Mouse (Mus musculus): ENCODE data around the gene Ybx2. TPM values are rescaled to one million over a fixed set of nuclear protein-coding genes. Genes with fewer than 3 reads are reported as not detected.
"Not testable (repeated sequence)": the region's sequence is repeated elsewhere in the genome, so short reads cannot be mapped to it uniquely, and the experiment has no call there.

Gene Ybx2
- total RNA-seq, 1 experiment from 2014 or later: 0.60 TPM

GRCm38 (mm10) chr11:69927501-69927900 is 8.1 kb upstream of the Ybx2 start:
- ATAC-seq (replicated peaks in 1 of 2; ENCODE audit: insufficient read depth in 1 of 2, low FRiP score in 2 of 2, low TSS enrichment in 1 of 2, low read depth in 1 of 2, poor library complexity in 2 of 2, severe bottlenecking in 2 of 2): no peak

DNA sequence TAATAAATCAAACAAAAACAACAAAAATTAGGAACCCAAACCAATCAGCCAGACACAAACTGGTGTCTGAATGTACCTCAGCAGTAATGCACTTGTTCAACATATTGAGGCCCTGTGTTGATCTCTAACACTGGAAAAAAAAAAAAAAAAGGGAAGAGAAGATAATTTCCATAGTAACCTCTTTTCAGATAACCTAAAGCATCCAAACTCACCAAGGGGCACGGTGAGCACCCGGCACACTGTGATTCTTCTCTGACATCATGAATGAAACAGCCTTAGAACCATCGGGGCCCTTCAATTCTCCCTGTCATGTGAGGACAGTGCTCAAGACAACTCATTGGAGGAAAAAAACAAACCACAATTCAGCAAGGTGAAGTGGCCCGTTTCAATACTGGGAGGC is 5.9 kb upstream of the Ybx2 start:
- ATAC-seq (replicated peaks in 1 of 2; ENCODE audit: insufficient read depth in 1 of 2, low FRiP score in 2 of 2, low TSS enrichment in 1 of 2, low read depth in 1 of 2, poor library complexity in 2 of 2, severe bottlenecking in 2 of 2): no peak

DNA sequence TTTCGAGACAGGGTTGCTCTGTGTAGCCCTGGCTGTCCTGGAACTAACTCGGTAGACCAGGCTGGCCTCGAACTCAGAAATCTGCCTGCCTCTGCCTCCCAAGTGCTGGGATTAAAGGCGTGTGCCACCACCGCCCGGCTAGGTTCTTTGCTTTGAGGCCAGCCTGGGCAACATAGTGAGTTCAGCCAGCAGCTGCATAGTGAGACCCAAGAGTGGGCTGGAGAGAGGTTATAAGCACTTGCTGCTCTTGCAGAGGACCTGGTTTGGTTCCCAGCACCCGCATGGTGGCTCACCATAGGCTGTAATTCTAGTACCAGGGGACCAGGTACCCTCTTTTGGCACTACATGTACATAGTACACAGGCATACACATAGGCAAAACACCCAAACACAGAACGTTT is 5.4 kb upstream of the Ybx2 start:
- ATAC-seq (replicated peaks in 1 of 2; ENCODE audit: insufficient read depth in 1 of 2, low FRiP score in 2 of 2, low TSS enrichment in 1 of 2, low read depth in 1 of 2, poor library complexity in 2 of 2, severe bottlenecking in 2 of 2): not testable (repeated sequence)

DNA sequence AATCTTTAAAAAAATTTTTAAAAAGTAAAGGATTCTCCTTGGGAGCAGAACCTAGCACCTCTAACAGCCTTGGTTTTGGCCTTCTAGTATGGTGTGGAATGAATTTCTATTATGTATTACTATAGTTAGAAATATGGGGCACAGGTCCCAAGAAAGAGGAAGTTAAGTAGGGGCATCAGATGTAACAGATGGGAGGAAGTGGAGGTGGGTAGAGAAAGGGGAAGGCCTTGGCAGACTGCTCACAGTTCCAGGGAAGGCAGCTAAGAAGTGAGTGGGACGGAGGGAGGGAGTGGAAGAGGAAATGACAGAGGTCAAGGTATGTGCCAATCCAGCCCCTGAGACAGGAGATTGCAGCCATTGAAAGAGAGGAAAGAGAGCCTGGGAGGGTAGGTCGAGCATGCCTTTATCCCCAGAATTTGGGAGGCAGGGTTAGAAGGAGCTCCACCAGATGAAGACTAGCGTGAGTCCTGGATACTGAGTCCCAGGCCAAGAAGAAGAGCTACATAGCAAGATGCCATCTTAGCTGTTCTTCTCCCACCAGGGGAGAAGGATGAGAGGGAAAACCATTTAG is 4.5 kb upstream of the Ybx2 start:
- peak; percentile 87 to 95 for ATAC-seq (replicated peaks in 1 of 2; ENCODE audit: insufficient read depth in 1 of 2, low FRiP score in 2 of 2, low TSS enrichment in 1 of 2, low read depth in 1 of 2, poor library complexity in 2 of 2, severe bottlenecking in 2 of 2)

GRCm38 (mm10) chr11:69931769-69932168 is 3.8 kb upstream of the Ybx2 start:
- ATAC-seq (replicated peaks in 1 of 2; ENCODE audit: insufficient read depth in 1 of 2, low FRiP score in 2 of 2, low TSS enrichment in 1 of 2, low read depth in 1 of 2, poor library complexity in 2 of 2, severe bottlenecking in 2 of 2): no peak

- no peak for ATAC-seq (replicated peaks in 1 of 2; ENCODE audit: insufficient read depth in 1 of 2, low FRiP score in 2 of 2, low TSS enrichment in 1 of 2, low read depth in 1 of 2, poor library complexity in 2 of 2, severe bottlenecking in 2 of 2)
Observed at GRCm38 (mm10) chr11:69932254-69932653, 3.3 kb upstream of the Ybx2 start.

DNA sequence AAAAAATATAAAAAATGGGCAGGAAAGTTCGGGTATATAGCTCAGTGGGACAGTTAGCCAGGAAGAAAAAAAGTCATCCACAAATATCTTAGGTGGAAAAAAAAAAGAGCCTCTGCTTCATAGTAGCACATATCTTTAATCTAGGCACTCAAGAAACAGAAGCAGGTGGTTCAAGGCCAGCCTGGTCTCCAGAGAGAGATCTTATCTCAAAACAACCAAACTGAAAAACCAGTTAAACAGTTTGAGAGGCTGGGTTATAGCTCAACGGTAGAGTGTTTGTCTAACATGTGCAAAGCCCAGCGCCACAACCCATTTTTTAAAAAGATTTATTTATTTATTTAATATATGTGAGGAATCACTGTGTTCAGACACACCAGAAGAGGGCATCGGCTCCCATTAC is 2.5 kb upstream of the Ybx2 start:
- ATAC-seq (replicated peaks in 1 of 2; ENCODE audit: insufficient read depth in 1 of 2, low FRiP score in 2 of 2, low TSS enrichment in 1 of 2, low read depth in 1 of 2, poor library complexity in 2 of 2, severe bottlenecking in 2 of 2): no peak

DNA sequence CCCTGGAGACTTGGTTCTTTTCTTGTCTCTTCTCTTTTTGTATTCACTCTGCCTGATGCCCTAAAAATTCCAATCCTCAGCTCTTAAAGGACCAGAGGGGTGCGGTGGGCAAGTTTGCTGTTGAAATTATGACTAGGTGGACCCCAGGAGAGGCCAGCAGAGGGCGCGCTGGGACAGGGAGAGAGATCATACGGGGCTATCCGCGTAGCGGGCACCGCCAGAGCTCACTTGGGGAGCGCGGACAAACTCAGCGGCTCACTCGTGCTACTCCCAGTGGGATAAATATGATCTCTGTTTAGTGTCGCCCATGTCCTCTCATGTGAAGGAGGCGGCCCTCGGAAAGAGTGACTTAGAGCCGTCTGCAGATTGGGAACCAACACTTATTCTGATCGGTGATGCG is 1.4 kb upstream of the Ybx2 start:
- peak; percentile 61 to 69 for ATAC-seq (replicated peaks in 1 of 2; ENCODE audit: insufficient read depth in 1 of 2, low FRiP score in 2 of 2, low TSS enrichment in 1 of 2, low read depth in 1 of 2, poor library complexity in 2 of 2, severe bottlenecking in 2 of 2)

DNA sequence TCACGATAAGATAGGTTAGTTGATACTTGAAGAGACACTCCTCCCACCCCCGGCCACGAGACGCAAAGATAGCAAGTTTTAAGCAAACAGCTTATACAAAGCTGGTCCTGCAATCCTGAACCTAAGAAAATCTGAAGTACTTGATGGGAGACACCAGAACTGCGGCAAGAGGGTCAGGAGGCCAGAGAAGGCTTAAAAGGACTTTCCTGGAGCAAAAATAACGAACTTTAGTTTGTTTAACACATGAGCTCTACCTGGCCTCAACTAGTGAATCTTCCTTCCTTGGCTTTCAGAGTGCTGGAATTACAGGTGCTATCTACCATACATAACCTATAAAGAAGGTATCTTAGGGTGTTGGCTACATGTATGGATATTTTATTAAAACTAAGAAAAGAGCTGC is 915 bp upstream of the Ybx2 start:
- no peak for ATAC-seq (replicated peaks in 1 of 2; ENCODE audit: insufficient read depth in 1 of 2, low FRiP score in 2 of 2, low TSS enrichment in 1 of 2, low read depth in 1 of 2, poor library complexity in 2 of 2, severe bottlenecking in 2 of 2)

DNA sequence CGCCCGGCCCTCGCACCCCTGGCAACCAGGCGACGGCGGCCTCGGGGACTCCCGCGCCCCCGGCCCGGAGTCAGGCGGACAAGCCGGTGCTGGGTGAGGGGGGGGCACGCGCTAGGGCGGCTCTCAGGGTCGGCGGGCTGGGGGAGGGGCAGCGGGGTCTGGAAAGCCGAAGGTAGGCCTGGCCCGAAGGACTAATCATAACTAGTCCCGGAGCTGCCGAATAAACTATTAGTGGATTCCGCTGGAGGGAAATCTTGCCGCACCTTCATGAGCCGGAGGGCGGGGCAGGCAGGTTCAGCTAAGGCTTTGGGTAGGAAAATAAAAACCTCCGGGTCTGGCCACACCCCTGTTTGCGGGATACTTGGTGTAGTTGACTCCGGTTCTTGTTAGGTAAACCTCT is 560 bp downstream of the Ybx2 start:
- ATAC-seq (replicated peaks in 1 of 2; ENCODE audit: insufficient read depth in 1 of 2, low FRiP score in 2 of 2, low TSS enrichment in 1 of 2, low read depth in 1 of 2, poor library complexity in 2 of 2, severe bottlenecking in 2 of 2): no peak

DNA sequence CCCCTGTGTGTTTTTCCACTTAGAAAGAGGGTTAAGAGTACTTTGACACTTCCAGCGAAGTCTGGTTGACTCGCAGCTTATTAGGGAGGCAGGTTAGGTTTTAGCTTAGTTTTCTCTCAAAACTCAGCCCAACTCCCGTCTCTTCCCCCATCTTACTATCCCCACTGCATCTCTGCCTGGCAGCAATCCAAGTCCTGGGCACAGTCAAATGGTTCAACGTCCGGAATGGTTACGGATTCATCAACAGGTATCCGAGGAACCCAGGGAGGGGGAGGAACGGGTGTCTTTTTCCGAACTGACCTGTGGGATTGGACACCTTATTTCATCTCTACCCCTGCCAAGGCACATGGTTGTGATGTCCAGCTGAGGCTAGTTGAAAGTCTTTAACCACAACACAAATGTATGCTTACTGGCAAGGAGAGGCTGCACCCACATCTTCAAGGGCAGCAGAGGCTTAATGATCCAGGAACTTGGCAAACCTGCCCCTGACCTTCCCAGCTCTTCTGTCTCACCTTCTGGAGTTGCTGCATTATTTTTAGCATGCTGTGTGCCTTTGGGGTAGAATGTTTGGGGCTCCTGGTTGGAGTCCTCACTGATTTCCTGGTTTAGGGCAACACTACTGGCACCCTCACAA is 1.2 kb downstream of the Ybx2 start:
- no peak for ATAC-seq (replicated peaks in 1 of 2; ENCODE audit: insufficient read depth in 1 of 2, low FRiP score in 2 of 2, low TSS enrichment in 1 of 2, low read depth in 1 of 2, poor library complexity in 2 of 2, severe bottlenecking in 2 of 2)

- no peak for ATAC-seq (replicated peaks in 1 of 2; ENCODE audit: insufficient read depth in 1 of 2, low FRiP score in 2 of 2, low TSS enrichment in 1 of 2, low read depth in 1 of 2, poor library complexity in 2 of 2, severe bottlenecking in 2 of 2)
Observed at GRCm38 (mm10) chr11:69937385-69937784, 1.8 kb downstream of the Ybx2 start.

GRCm38 (mm10) chr11:69937834-69938233 is 2.2 kb downstream of the Ybx2 start:
- ATAC-seq (replicated peaks in 1 of 2; ENCODE audit: insufficient read depth in 1 of 2, low FRiP score in 2 of 2, low TSS enrichment in 1 of 2, low read depth in 1 of 2, poor library complexity in 2 of 2, severe bottlenecking in 2 of 2): no peak

- no peak for ATAC-seq (replicated peaks in 1 of 2; ENCODE audit: insufficient read depth in 1 of 2, low FRiP score in 2 of 2, low TSS enrichment in 1 of 2, low read depth in 1 of 2, poor library complexity in 2 of 2, severe bottlenecking in 2 of 2)
Observed at GRCm38 (mm10) chr11:69938401-69938979, 2.9 kb downstream of the Ybx2 start.

DNA sequence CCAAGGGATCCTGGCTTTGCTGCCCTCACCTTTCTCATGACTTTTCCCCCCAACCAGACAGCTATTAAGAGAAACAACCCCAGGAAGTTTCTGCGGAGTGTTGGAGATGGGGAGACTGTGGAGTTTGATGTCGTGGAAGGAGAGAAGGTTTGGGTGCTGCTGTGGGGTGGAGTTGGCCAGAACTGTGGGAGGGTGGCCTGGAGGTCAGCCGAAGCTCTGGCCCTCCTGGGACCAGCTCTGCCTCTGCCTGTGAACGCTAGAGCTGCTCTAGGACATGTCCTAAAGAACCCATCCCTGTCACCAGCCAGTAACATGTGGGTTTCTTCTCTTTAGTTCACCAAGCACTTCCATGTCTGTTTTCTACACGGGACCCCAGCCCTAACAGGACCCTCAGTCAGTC is 3.6 kb downstream of the Ybx2 start:
- no peak for ATAC-seq (replicated peaks in 1 of 2; ENCODE audit: insufficient read depth in 1 of 2, low FRiP score in 2 of 2, low TSS enrichment in 1 of 2, low read depth in 1 of 2, poor library complexity in 2 of 2, severe bottlenecking in 2 of 2)

GRCm38 (mm10) chr11:69939731-69940130 is 4.1 kb downstream of the Ybx2 start:
- no peak for ATAC-seq (replicated peaks in 1 of 2; ENCODE audit: insufficient read depth in 1 of 2, low FRiP score in 2 of 2, low TSS enrichment in 1 of 2, low read depth in 1 of 2, poor library complexity in 2 of 2, severe bottlenecking in 2 of 2)

GRCm38 (mm10) chr11:69940962-69941361 is 5.4 kb downstream of the Ybx2 start:
- ATAC-seq (replicated peaks in 1 of 2; ENCODE audit: insufficient read depth in 1 of 2, low FRiP score in 2 of 2, low TSS enrichment in 1 of 2, low read depth in 1 of 2, poor library complexity in 2 of 2, severe bottlenecking in 2 of 2): no peak

- ATAC-seq (replicated peaks in 1 of 2; ENCODE audit: insufficient read depth in 1 of 2, low FRiP score in 2 of 2, low TSS enrichment in 1 of 2, low read depth in 1 of 2, poor library complexity in 2 of 2, severe bottlenecking in 2 of 2): no peak
Observed at GRCm38 (mm10) chr11:69945216-69945615, 9.6 kb downstream of the Ybx2 start.
